Mouse (Mus musculus) lung, postnatal 0 days (tissue): ENCODE results near the gene Pde8b. TPM values are rescaled to one million over a fixed set of nuclear protein-coding genes. Genes with fewer than 3 reads are reported as not detected.

Experiments
- ATAC-seq: fragments of 200-750 bp; cut with Nextera tagmentation; 2 replicates; pipeline ENCODE4 v1.8.0; 2017; ENCODE audit warnings: moderate library complexity
- DNase-seq: peaks from one replicate; pipeline ENCODE4 v3.0.0-alpha.2; 2016; ENCODE audit warnings: low spot score
- H3K27ac ChIP-seq: fragments of 300-500 bp; sonication (generic); 2 replicates; pipeline ENCODE4 v1.5.1; 2014; ENCODE audit warnings: antibody characterized with exemption, mild to moderate bottlenecking, low read length, mixed read lengths
- H3K27me3 ChIP-seq: fragments of 300-500 bp; sonication (generic); replicated peaks from 2 replicates; pipeline ENCODE4 v1.6.1; 2014; ENCODE audit warnings: low read length, mixed read lengths; ENCODE audit not compliant: insufficient read depth
- H3K36me3 ChIP-seq: fragments of 300-500 bp; sonication (generic); 2 replicates; pipeline ENCODE4 v1.6.1; 2014; ENCODE audit warnings: low read length, mixed read lengths; ENCODE audit not compliant: insufficient read depth
- H3K4me1 ChIP-seq: fragments of 300-500 bp; sonication (generic); 2 replicates; pipeline ENCODE4 v1.6.1; 2014; ENCODE audit warnings: antibody characterized with exemption, low read depth, low read length, mixed read lengths; ENCODE audit not compliant: insufficient read depth
- H3K4me2 ChIP-seq: fragments of 300-500 bp; sonication (generic); replicated peaks from 2 replicates; pipeline ENCODE4 v1.6.1; 2014; ENCODE audit warnings: low read depth, mild to moderate bottlenecking, low read length, moderate library complexity, mixed read lengths
- H3K4me3 ChIP-seq: fragments of 300-500 bp; sonication (generic); 2 replicates; pipeline ENCODE4 v1.5.1; 2014; ENCODE audit warnings: low read depth, low read length
- H3K9ac ChIP-seq: fragments of 300-500 bp; sonication (generic); replicated peaks from 2 replicates; pipeline ENCODE4 v1.6.1; 2014; ENCODE audit warnings: low read depth, mild to moderate bottlenecking
- H3K9me3 ChIP-seq: fragments of 300-500 bp; sonication (generic); 2 replicates; pipeline ENCODE4 v1.6.1; 2016; ENCODE audit warnings: low read length, mixed read lengths
- CTCF ChIP-seq: IDR thresholded peaks from 2 replicates; pipeline ENCODE4 v1.5.1; 2016; ENCODE audit warnings: antibody characterized with exemption, mild to moderate bottlenecking
- EP300 ChIP-seq: IDR thresholded peaks from 2 replicates; pipeline ENCODE4 v1.6.1; 2016; ENCODE audit warnings: antibody characterized with exemption, mild to moderate bottlenecking, control low read depth
- WGBS: fragments of 180-500 bp; shearing (Covaris S2); extraction: QIAGEN DNeasy Blood & Tissue Kit; methylation state at CpG from one replicate; pipeline ENCODE4 v1.1.7; 2014; 5-methylcytosine and 5-hydroxymethylcytosine counted together
- polyA plus RNA-seq: library from polyadenylated mRNA; unstranded; fragments of >200 nt; fragmentation: Nextera tagmentation; extraction: Ambion mirVana; gene quantifications from 2 replicates; pipeline ENCODE4 v1.2.1, GENCODE M21; 2015

Pde8b gene
- polyA plus RNA-seq, 1 experiment from 2014 or later: 18.1 TPM

GRCm38 (mm10) chr13:95202151-95202758 lies 47.9 kb downstream of the Pde8b start:
- no peak overlapping the region for H3K4me2 ChIP-seq
- 88% methylated on average over 3 of the region's 3 CpGs for WGBS
- H3K9me3 ChIP-seq: no peaks in the 10 kb centered on the region
- H3K4me3 ChIP-seq: no peak overlapping the region
- no peak for TF ChIP-seq EP300
- no peak for TF ChIP-seq CTCF
- ATAC-seq (no peak), DNase-seq (no peak)
- H3K36me3 ChIP-seq: no peaks in the 10 kb centered on the region
- no peaks in the 10 kb centered on the region for H3K27me3 ChIP-seq
- H3K4me1 ChIP-seq: no peaks in the 10 kb centered on the region
- H3K27ac ChIP-seq: no peak overlapping the region
- H3K9ac ChIP-seq: no peak overlapping the region

DNA sequence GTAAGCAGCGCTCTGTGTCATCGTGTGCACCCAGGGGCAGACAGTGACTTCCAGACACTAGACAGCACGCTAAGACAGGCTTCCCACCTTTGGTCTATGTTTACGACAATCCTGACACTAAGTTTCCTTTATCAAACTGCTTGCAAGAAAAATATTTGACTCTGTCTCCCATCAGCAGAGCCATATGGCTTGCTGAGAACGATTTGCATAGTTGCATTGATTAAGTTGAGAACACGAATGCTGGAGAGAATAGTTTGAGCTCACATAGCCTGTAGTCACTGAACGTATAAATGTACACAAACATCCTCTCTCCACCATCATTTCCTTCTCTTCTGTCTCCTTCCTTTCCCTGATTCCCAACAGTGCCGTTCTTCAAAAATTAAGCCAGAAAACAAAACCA lies 49.3 kb downstream of the Pde8b start:
- Histone ChIP-seq H3K4me1 (no peaks in the 10 kb centered on the region), H3K27me3 (no peaks in the 10 kb centered on the region), H3K4me3 (no peak overlapping the region), H3K27ac (no peak overlapping the region), H3K36me3 (no peaks in the 10 kb centered on the region), H3K9me3 (no peaks in the 10 kb centered on the region), H3K4me2 (no peak overlapping the region), H3K9ac (no peak overlapping the region)
- WGBS: 66% methylated on average over 8 of the region's 8 CpGs
- TF ChIP-seq CTCF (no peak), EP300 (no peak)
- DNase-seq (no peak), ATAC-seq (no peak)

DNA sequence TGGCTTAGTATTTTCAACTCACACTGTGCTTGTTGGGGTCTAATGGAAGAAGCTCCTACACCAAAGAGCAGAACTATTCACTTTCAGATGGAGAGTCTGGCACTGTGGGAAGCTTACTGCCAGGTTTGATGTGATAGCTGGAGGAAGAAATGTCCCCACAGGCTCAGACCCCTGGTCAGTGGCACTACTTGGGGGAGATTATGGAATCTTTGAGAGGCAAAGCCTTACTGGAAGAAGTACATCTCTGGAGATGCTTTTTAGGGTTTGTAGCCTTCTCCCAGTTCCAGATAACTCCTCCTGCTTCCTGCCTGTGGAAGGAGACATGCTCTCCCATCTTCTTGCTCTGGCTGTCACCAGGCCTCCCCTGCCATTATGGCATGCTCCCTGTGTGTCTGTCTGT lies 50.1 kb downstream of the Pde8b start:
- Histone ChIP-seq H3K4me2 (no peak overlapping the region), H3K36me3 (no peaks in the 10 kb centered on the region)

GRCm38 (mm10) chr13:95196106-95196705 lies 53.9 kb downstream of the Pde8b start:
- Histone ChIP-seq H3K9me3 (no peaks in the 10 kb centered on the region), H3K27ac (no peak overlapping the region), H3K9ac (no peak overlapping the region), H3K27me3 (no peaks in the 10 kb centered on the region), H3K36me3 (no peaks in the 10 kb centered on the region), H3K4me2 (no peak overlapping the region), H3K4me3 (no peak overlapping the region), H3K4me1 (no peaks in the 10 kb centered on the region)
- no peak for ATAC-seq
- no peak for DNase-seq
- 79% methylated on average over 7 of the region's 7 CpGs for WGBS
- TF ChIP-seq EP300: no peak

More for the DNA sequence above, 50.1 kb downstream of the Pde8b start:
- Histone ChIP-seq H3K4me3 (no peak overlapping the region), H3K4me1 (no peaks in the 10 kb centered on the region), H3K27ac (no peak overlapping the region), H3K9ac (no peak overlapping the region), H3K27me3 (no peaks in the 10 kb centered on the region), H3K9me3 (no peaks in the 10 kb centered on the region)
- ATAC-seq: no peak
- DNase-seq: no peak
- no peak for TF ChIP-seq EP300
- TF ChIP-seq CTCF: no peak

DNA sequence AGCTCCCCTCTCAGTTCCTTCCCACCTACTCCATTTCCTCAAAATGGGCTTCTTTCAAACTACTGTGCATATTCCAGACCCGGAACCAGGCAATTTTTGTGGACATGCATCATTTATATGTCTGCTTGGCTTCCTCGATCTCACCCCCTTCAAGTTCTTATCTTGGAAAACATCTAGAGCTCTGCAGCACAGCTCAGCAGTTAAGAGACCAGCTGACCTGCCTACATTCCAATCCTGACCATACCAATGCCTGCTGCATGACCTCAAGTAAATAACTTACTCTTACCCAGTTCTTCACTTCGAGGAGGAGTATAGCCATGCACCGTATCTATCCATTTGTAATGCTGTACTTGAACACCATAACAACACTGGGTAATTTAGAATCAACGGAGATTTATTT lies 58.2 kb downstream of the Pde8b start:
- peak; percentile 29; the same call in 1 of the 2 replicates for TF ChIP-seq EP300
- no peak for TF ChIP-seq CTCF
- H3K9me3 ChIP-seq: no peaks in the 10 kb centered on the region
- H3K27ac ChIP-seq: no peak overlapping the region
- peak; percentile 87 for ATAC-seq
- 56% methylated on average over 5 of the region's 5 CpGs for WGBS
- H3K27me3 ChIP-seq: no peaks in the 10 kb centered on the region
- DNase-seq: peak; percentile 45
- H3K36me3 ChIP-seq: no peaks in the 10 kb centered on the region
- 0 out of 2 replicates have a peak, but pooled peaks cover 3% of the 10 kb centered on the region for H3K4me1 ChIP-seq
- no peak overlapping the region for H3K4me3 ChIP-seq
- no peak overlapping the region for H3K9ac ChIP-seq
- H3K4me2 ChIP-seq: no peak overlapping the region

- WGBS: 76% methylated on average over 2 of the region's 2 CpGs
- no peaks in the 10 kb centered on the region for H3K9me3 ChIP-seq
- TF ChIP-seq EP300 (no peak), CTCF (no peak)
- no peaks in the 10 kb centered on the region for H3K36me3 ChIP-seq
- peaks cover 3% of the 10 kb centered on the region; the same call in 1 of the 2 replicates for H3K4me1 ChIP-seq
- ATAC-seq: no peak
- no peak for DNase-seq
- no peak overlapping the region for H3K9ac ChIP-seq
- no peak overlapping the region for H3K4me2 ChIP-seq
- H3K27ac ChIP-seq: no peak overlapping the region
- no peaks in the 10 kb centered on the region for H3K27me3 ChIP-seq
- H3K4me3 ChIP-seq: no peak overlapping the region
Measured at GRCm38 (mm10) chr13:95189111-95189510, 61.0 kb downstream of the Pde8b start.
